Mouse (Mus musculus): ENCODE results near the gene Sema3a. TPM values are rescaled to one million over a fixed set of nuclear protein-coding genes. Genes with fewer than 3 reads are reported as not detected.

The Sema3a gene
- total RNA-seq, 2 experiments from 2014 or later: 21.0 to 31.1 TPM

GRCm38 (mm10) chr5:13505839-13506499 lies 380.8 kb downstream of the Sema3a start:
- TF ChIP-seq CTCF (IDR thresholded peaks at IDR 0.05): no peak
- no peak overlapping the region for H3K27ac ChIP-seq
- no peak for DNase-seq (ENCODE audit: extremely low spot score in 1 of 2, low spot score in 2 of 2)
- intact Hi-C loops (cut with DNase I): no loop called here
- H3K4me3 ChIP-seq: no peak overlapping the region

- no peak overlapping the region for H3K4me3 ChIP-seq
- no peak for DNase-seq (ENCODE audit: extremely low spot score in 1 of 2, low spot score in 2 of 2)
- H3K27ac ChIP-seq: no peak overlapping the region
- intact Hi-C loops (cut with DNase I): no loop called here
- TF ChIP-seq CTCF (IDR thresholded peaks at IDR 0.05): no peak
Observed at GRCm38 (mm10) chr5:13509163-13509562, 383.9 kb downstream of the Sema3a start.

- Histone ChIP-seq H3K4me3 (no peak overlapping the region), H3K27ac (no peak overlapping the region)
- intact Hi-C loops (cut with DNase I): no loop called here
- TF ChIP-seq CTCF (IDR thresholded peaks at IDR 0.05): no peak
- no peak for DNase-seq (ENCODE audit: extremely low spot score in 1 of 2, low spot score in 2 of 2)
Observed at GRCm38 (mm10) chr5:13517018-13517417, 391.8 kb downstream of the Sema3a start.

- TF ChIP-seq CTCF (IDR thresholded peaks at IDR 0.05): no peak
- intact Hi-C loops (cut with DNase I): no loop called here
- Histone ChIP-seq H3K27ac (no peak overlapping the region), H3K4me3 (no peak overlapping the region)
- no peak for DNase-seq (ENCODE audit: extremely low spot score in 1 of 2, low spot score in 2 of 2)
Observed at GRCm38 (mm10) chr5:13525597-13525996, 400.4 kb downstream of the Sema3a start.

GRCm38 (mm10) chr5:13527037-13527464 lies 401.8 kb downstream of the Sema3a start:
- DNase-seq (ENCODE audit: extremely low spot score in 1 of 2, low spot score in 2 of 2): no peak
- Histone ChIP-seq H3K4me3 (no peak overlapping the region), H3K27ac (no peak overlapping the region)
- no peak for TF ChIP-seq CTCF (IDR thresholded peaks at IDR 0.05)
- intact Hi-C loops (cut with DNase I): no loop called here

GRCm38 (mm10) chr5:13529226-13529625 lies 404.0 kb downstream of the Sema3a start:
- TF ChIP-seq CTCF (IDR thresholded peaks at IDR 0.05): no peak
- no peak overlapping the region for H3K27ac ChIP-seq
- intact Hi-C loops (cut with DNase I): no loop called here
- no peak for DNase-seq (ENCODE audit: extremely low spot score in 1 of 2, low spot score in 2 of 2)
- no peak overlapping the region for H3K4me3 ChIP-seq

GRCm38 (mm10) chr5:13547472-13548209 lies 422.4 kb downstream of the Sema3a start:
- intact Hi-C loops (cut with DNase I): no loop called here
- no peak for DNase-seq (ENCODE audit: extremely low spot score in 1 of 2, low spot score in 2 of 2)
- no peak overlapping the region for H3K4me3 ChIP-seq
- H3K27ac ChIP-seq: no peak overlapping the region
- TF ChIP-seq CTCF (IDR thresholded peaks at IDR 0.05): no peak

GRCm38 (mm10) chr5:13548210-13548554 lies 423.0 kb downstream of the Sema3a start:
- Histone ChIP-seq H3K27ac (no peak overlapping the region), H3K4me3 (no peak overlapping the region)
- DNase-seq (ENCODE audit: extremely low spot score in 1 of 2, low spot score in 2 of 2): no peak
- intact Hi-C loops (cut with DNase I): no loop called here
- no peak for TF ChIP-seq CTCF (IDR thresholded peaks at IDR 0.05)

- Histone ChIP-seq H3K4me3 (no peak overlapping the region), H3K27ac (no peak overlapping the region)
- TF ChIP-seq CTCF (IDR thresholded peaks at IDR 0.05): no peak
- no peak for DNase-seq (ENCODE audit: extremely low spot score in 1 of 2, low spot score in 2 of 2)
- intact Hi-C loops (cut with DNase I): no loop called here
Observed at GRCm38 (mm10) chr5:13549080-13549479, 423.9 kb downstream of the Sema3a start.

GRCm38 (mm10) chr5:13550953-13551352 lies 425.7 kb downstream of the Sema3a start:
- no peak overlapping the region for H3K4me3 ChIP-seq
- no peak for TF ChIP-seq CTCF (IDR thresholded peaks at IDR 0.05)
- intact Hi-C loops (cut with DNase I): no loop called here
- H3K27ac ChIP-seq: no peak overlapping the region
- DNase-seq (ENCODE audit: extremely low spot score in 1 of 2, low spot score in 2 of 2): no peak

- H3K27ac ChIP-seq: no peak overlapping the region
- intact Hi-C loops (cut with DNase I): no loop called here
- no peak overlapping the region for H3K4me3 ChIP-seq
- no peak for DNase-seq (ENCODE audit: extremely low spot score in 1 of 2, low spot score in 2 of 2)
- no peak for TF ChIP-seq CTCF (IDR thresholded peaks at IDR 0.05)
Observed at GRCm38 (mm10) chr5:13557257-13557656, 432.0 kb downstream of the Sema3a start.

GRCm38 (mm10) chr5:13573867-13574266 lies 448.7 kb downstream of the Sema3a start:
- DNase-seq (ENCODE audit: extremely low spot score in 1 of 2, low spot score in 2 of 2): no peak
- no peak for TF ChIP-seq CTCF (IDR thresholded peaks at IDR 0.05)
- Histone ChIP-seq H3K4me3 (no peak overlapping the region), H3K27ac (no peak overlapping the region)
- intact Hi-C loops (cut with DNase I): no loop called here

GRCm38 (mm10) chr5:13579123-13579522 lies 453.9 kb downstream of the Sema3a start:
- intact Hi-C loops (cut with DNase I): no loop called here
- DNase-seq (ENCODE audit: extremely low spot score in 1 of 2, low spot score in 2 of 2): no peak
- no peak for TF ChIP-seq CTCF (IDR thresholded peaks at IDR 0.05)

More at GRCm38 (mm10) chr5:13579123-13579522, 453.9 kb downstream of the Sema3a start:
- Histone ChIP-seq H3K27ac (no peak overlapping the region), H3K4me3 (no peak overlapping the region)

Data from left cerebral cortex, adult 2 months (tissue).